Mouse (Mus musculus): Measurements from ENCODE around the gene Nhsl2. TPM values are rescaled to one million over a fixed set of nuclear protein-coding genes. Genes with fewer than 3 reads are reported as not detected.
"Not testable (repeated sequence)": the region's sequence is repeated elsewhere in the genome, so short reads cannot be mapped to it uniquely, and the experiment has no call there.

Gene Nhsl2
- total RNA-seq, 2 experiments from 2014 or later = 37.0 to 38.0 TPM

DNA sequence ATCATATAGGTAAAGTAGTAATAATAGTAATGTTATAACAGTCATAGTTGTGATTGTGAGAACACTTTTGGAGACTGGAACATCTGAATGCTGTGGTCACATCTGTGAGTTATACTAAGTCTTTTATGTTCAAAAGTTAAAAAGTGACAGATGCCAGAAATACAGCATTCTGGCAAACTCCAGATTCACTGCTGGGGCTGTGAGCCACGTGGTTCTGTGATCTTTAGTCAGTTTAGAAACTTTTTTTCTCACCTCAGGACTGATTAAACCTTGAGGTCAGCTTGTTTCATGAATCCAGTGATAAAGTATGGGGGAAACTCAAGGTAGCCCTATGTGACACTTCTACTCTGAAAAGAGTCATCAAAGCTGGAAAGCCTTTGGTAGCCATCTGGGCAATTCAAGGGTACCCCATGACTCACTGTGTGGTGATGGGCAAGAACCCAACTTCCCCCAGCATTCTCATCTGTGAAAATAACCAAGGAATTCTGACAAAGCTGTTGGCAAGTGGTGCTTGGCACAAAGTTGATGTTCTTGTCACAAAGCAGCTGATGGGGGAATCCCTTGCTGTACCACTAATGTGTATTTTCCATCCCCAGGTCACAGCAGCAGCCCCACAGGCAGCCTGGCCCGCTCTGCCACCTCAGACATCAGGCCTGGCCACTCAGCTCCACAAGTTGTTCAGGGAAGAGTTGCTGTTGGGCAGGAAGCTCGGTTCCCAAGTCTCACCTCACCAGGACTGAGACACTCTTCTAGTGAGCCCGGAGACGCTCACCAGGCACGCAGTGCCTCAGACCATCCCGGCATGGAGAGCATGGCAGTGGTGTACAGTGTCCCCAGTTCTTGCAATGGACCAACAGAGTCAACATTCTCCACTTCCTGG is 227.9 kb downstream of the Nhsl2 start:
- DNase-seq (ENCODE audit: extremely low spot score in 1 of 2, low spot score in 2 of 2) = no peak
- intact Hi-C loops (cut with DNase I) = no loop called here
- no peak for TF ChIP-seq CTCF (IDR thresholded peaks at IDR 0.05)
- Histone ChIP-seq H3K27ac (no peak overlapping the region), H3K4me3 (no peak overlapping the region)

DNA sequence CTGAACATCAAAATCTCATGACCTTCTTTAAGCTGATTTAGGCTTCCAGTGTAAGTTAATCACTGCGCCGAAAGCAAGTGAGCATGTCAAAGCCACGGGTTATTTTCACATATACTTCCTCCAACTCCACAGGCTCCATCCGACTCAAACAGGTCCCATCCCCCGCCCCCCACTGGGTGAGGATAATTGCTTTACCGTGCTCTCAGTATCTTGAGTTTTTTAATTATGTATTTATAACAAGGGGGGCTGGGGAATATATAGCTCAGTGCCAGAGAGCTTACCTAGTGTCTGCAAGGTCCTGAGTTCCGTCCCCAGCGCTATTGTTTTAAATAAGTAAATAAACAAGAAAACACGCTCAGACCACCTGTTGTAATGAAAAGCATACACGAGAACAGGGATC is 231.9 kb downstream of the Nhsl2 start:
- intact Hi-C loops (cut with DNase I) = no loop called here
- TF ChIP-seq CTCF (IDR thresholded peaks at IDR 0.05) = no peak
- no peak for DNase-seq (ENCODE audit: extremely low spot score in 1 of 2, low spot score in 2 of 2)
- Histone ChIP-seq H3K27ac (no peak overlapping the region), H3K4me3 (no peak overlapping the region)

DNA sequence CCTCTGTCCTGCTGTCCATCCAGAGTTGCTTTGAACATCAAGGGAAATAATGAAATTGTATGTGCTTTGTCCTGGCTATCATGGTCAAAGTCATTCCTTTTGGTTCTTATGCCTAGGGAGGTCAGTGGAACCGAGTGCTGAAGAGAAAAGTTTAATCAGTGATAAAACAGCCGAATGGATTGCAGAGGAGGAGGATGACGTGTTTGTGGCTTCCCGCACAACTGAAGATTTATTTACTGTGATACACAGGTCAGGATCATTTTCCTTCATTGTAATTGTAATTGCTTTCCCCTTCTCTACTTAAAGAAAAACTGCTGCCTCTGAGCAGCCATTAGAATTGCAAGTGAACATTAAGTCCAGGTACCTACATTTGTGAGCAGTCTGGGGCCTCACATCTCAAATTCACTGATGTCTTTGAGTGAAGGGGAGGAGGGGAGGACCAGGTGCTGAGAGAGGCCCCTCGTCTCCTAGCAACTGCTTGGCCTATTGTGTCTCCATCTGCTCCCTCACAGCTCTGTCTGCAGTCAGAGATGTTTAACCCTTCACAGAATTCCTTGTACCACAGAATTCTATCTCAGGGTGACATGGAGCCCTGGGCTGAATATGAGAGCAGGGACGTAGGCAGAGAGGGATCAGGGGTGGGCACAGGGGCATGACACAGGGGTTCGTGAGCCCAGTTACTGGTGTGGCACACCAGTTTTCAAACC is 232.5 kb downstream of the Nhsl2 start:
- no peak overlapping the region for H3K4me3 ChIP-seq
- intact Hi-C loops (cut with DNase I) = no loop called here
- no peak overlapping the region for H3K27ac ChIP-seq
- no peak for TF ChIP-seq CTCF (IDR thresholded peaks at IDR 0.05)
- no peak for DNase-seq (ENCODE audit: extremely low spot score in 1 of 2, low spot score in 2 of 2)

DNA sequence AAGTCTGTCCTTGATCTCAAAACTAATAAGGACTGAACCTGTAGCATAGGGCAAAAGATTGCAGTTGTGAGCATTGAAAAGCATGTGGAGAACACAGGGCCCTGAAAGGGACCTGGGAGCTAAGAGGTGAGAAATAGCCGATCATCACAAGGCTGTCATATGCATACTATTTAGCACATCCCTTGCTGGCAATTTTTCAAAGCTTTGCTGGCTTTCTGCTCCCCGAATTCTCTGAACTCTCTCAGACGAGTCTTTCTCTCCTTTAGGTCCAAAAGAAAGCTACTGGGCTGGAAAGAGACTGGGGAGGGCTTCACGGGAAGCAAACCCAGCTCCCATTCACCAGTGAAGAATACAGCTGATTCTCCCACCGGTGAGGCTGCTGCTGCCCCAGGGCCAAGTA is 233.2 kb downstream of the Nhsl2 start:
- H3K27ac ChIP-seq = no peak overlapping the region
- no peak for DNase-seq (ENCODE audit: extremely low spot score in 1 of 2, low spot score in 2 of 2)
- intact Hi-C loops (cut with DNase I) = no loop called here
- H3K4me3 ChIP-seq = no peak overlapping the region
- no peak for TF ChIP-seq CTCF (IDR thresholded peaks at IDR 0.05)

DNA sequence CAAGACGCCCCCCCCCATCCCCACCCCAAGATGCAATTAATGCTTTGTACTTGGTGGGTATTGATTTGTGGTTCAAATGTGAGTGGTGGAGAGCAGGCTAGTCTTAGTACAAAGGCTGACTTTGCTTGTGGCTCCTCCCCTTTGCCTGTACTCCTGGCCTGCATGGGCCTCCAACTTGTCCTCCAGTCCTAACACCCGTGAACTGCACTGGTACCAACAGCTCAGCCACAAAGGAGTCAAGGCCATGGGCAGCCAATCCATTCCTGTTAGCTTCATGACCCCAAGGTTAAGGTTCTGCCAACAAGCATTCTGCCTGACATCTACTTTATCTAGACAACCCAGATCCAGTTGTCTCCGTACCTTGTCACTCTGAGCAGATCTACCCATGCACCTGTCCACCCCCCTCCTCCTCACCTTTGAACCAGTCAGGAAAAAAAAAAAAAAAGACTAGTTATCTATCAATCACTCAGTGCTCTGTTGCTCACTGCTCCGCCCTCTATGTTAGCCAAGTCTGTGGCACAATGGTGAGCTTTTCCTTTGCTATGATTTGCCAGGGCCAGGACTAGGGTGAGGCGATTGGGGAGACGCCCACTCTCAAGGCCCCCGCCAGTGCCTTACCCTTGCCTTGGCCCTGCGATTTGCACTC is 236.7 kb downstream of the Nhsl2 start:
- H3K27ac ChIP-seq = no peak overlapping the region
- intact Hi-C loops (cut with DNase I) = no loop called here
- no peak overlapping the region for H3K4me3 ChIP-seq
- TF ChIP-seq CTCF (IDR thresholded peaks at IDR 0.05) = no peak
- no peak for DNase-seq (ENCODE audit: extremely low spot score in 1 of 2, low spot score in 2 of 2)

DNA sequence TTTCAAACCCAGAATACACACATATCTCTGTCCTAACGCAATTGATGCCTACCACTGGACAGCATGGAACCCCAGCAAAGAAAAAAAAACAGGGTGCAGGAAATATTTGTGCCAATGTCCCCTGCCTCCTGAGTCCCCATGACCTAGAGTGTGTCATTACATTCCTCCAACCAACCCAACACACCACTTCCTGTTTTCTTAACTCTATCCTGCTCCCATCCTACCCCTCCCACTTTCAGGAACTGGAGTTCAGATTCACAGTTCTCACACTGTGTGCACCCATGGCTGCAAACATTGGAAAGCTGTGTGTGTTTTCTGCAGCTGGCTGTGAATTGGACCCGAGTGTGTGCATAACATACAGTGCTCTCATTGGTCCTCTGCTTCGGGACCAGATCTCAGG is 241.4 kb downstream of the Nhsl2 start:
- H3K4me3 ChIP-seq = no peak overlapping the region
- TF ChIP-seq CTCF (IDR thresholded peaks at IDR 0.05) = no peak
- intact Hi-C loops (cut with DNase I) = no loop called here
- H3K27ac ChIP-seq = no peak overlapping the region
- DNase-seq (ENCODE audit: extremely low spot score in 1 of 2, low spot score in 2 of 2) = no peak

DNA sequence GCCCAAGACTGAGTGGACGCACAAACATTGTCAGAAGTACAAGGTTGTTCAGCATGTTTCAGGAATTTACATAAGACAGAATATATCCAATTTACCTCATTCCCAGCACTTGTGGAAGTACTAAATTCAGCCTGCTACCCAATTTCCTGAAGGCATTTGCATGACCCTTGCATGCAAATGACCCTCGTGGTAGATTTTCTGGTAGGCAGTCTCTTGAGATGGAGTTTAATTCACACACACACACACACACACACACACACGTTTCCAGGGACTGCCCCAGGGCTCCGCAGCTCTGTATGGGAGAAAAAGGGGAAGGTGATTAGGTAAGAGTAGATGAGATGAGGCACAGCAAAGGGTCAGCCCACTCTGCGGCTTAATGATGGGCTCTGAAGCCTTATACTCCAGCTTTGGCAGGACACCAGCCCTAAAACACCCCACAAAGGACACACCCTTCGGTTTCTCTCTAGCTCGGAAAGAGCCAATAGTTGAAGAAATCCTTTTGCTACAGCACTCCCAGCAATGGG is 245.3 kb downstream of the Nhsl2 start:
- H3K27ac ChIP-seq = no peak overlapping the region
- no peak for TF ChIP-seq CTCF (IDR thresholded peaks at IDR 0.05)
- no peak for DNase-seq (ENCODE audit: extremely low spot score in 1 of 2, low spot score in 2 of 2)
- no peak overlapping the region for H3K4me3 ChIP-seq
- intact Hi-C loops (cut with DNase I) = no loop called here

DNA sequence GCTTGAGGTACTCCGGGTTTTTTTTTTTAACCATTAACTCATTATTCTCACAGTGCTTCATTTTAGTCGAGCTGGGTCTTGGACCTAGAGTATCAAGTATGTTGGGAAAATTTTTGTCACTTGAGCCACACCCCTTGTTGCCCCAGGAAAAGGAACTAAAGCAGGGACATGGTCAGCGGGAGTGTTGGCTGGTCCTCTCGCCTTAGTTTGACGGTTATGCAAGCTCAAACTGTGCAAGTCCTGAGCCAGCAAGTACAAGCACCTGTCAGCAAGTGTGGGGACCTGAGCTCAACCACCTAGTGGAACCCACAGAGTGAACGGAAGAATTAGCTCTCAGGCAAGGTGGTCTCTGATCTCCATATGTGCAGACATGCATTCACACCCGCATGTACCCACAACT is 252.7 kb downstream of the Nhsl2 start:
- no peak overlapping the region for H3K27ac ChIP-seq
- TF ChIP-seq CTCF (IDR thresholded peaks at IDR 0.05) = no peak
- no peak for DNase-seq (ENCODE audit: extremely low spot score in 1 of 2, low spot score in 2 of 2)
- intact Hi-C loops (cut with DNase I) = no loop called here
- no peak overlapping the region for H3K4me3 ChIP-seq

DNA sequence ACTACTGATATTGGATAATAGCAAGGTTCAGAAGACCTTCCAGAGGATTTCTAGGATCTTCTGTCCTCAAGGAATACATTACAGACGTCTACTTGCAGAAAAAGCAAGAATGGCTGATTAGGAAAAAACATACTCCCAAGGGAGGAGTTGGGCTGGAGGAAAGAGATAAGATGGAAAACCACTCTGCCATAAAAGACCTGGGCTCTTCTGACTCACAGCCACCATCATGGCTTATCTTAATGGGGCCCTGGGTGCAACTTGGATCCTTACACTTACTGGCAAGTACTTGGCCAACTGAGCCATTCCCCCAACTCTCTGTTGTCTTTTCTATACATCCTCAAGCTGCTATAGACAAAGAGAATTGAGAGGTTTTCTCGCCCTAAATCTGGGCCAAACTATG is 254.6 kb downstream of the Nhsl2 start:
- H3K4me3 ChIP-seq; H3K27ac ChIP-seq; intact Hi-C loops (cut with DNase I); DNase-seq (ENCODE audit: extremely low spot score in 1 of 2, low spot score in 2 of 2): not testable (repeated sequence)

DNA sequence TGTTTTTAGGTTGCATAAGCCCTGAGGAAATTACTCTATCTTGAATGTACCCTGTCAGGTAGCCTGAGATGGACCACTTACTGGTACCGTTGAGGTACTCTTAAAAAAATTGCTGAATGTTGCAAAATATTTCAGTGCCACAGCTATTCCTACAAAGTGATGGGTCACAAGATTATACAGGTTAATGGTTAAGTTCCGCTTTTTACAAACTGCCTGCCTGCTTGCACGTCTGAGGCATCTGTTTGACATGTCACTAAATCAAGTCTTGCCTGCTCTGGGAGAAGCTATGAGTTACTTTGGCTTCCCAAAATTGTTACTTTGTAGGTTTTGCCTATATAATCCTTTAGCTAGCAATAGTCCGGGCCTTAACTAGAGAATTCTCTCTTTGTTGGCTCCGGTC is 260.2 kb downstream of the Nhsl2 start:
- H3K27ac ChIP-seq; intact Hi-C loops (cut with DNase I); DNase-seq (ENCODE audit: extremely low spot score in 1 of 2, low spot score in 2 of 2); H3K4me3 ChIP-seq: not testable (repeated sequence)

DNA sequence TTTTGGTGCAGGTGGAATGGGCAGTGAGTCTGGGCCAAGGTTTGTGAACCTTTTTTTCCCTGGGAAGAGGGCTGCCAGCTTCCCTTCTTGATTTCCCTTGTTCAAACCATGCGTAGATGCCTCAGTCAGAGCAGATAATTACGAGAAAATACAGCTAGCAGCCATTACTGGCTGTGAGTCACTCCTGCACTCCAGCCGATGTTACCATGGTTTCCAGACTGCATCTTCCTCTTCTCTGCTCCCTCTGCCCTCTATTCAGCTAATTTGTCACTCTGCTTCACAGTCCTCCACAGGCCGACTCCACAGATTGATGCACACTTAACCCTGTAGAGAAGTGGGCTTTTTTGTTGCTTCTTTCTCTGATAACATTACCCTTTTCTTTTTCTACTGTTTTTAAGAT is 266.5 kb downstream of the Nhsl2 start:
- DNase-seq (ENCODE audit: extremely low spot score in 1 of 2, low spot score in 2 of 2) = peak in 1 of 2 experiments; percentile 11
- intact Hi-C loops (cut with DNase I) = loop anchor here (5.0 kb wide), 1 partner anchor 163 kb away; no protein-coding TSS in a partner anchor
- Histone ChIP-seq H3K27ac (peak overlapping the region; percentile 34; the same call in 1 of the 2 replicates), H3K4me3 (no peak overlapping the region)
- TF ChIP-seq CTCF (IDR thresholded peaks at IDR 0.05) = no peak
